Mouse (Mus musculus): ENCODE results near the gene Baz1a.
"Not testable (repeated sequence)": the region's sequence is repeated elsewhere in the genome, so short reads cannot be mapped to it uniquely, and the experiment has no call there.

Baz1a gene

DNA sequence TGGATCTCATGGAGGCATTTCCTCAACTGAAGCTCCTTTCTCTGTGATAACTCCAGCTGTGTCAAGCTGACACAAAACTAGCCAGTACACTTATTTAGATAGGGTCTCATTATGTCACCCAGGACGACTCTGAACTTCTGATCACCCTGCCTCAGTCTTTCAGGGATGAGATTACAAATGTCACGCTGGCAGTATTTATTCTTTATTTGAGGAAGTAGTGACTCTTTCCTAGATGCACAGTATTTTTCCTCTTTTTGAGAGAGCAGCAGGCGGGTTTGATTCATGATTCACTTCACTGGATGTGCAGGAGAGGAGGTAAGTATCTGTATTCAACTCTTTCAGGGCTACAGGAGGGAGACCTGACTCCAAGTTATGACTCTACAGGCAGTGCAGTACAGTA lies 45.1 kb downstream of the Baz1a start:
- DNase-seq: no peak

DNA sequence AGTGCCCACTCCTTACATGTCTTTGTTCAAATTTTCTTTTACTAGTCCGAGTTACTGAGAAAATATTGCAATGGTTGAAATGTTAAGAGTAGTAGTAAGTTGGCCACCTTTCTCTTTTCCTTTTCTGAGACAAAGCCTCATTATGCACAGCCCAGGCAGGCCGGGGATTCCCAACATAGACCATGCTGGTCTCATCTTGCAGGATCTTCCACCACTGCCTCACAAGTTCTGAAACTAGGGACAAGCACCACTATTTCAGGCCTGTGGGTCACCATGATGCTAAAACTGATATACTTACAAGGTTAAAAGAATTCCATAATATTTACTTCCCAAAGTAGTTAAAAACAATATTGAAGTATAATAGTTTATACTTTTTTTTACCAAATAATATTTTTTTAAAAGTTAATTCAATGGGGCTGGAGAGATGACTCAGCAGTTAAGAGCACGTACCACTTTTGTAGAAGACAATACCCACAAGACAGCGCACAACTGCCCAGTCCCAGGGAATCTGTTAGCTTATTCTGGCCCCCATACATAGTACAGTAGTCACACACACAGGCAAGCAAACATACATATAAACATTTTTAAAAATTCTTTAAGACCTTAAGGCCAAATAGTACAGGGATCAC lies 48.5 kb downstream of the Baz1a start:
- no peak for DNase-seq

DNA sequence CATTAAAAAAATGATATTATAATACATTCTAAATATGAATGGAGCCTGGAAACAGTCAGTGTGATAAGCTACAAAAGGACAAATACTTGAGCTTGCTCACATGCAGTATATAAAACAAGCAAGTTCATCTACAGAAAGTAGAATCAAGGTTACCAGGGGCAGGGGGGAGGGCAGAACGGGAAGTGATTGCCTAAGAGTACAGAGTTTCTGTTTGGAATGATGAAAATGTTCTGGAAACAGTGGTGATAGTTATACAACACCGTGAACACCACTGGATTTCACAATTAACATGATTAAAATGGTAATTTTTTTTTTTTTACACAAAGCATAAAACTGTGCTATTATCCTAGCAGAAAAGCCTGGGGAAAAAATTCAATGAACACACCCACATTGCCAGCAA lies 54.6 kb downstream of the Baz1a start:
- DNase-seq: peak; percentile 83

DNA sequence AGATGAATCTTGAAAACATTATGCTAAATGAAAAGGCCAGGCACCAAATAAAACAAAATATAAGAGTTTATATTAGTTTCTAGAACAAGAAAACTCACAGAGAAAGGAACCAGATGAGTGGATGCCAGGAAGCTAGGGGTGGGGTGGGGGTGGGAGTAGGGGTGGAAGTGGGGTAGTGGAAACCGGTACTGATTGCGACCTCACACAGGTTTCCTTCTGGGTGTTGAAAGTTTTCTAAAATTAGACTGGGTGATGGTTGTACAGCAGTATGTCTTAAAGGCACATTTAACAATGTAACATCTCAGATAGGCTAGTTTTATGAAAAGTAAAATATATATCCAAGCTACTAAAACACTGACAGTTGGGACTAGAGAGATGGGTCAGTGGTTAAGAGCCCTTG lies 57.2 kb downstream of the Baz1a start:
- no peak for DNase-seq

DNA sequence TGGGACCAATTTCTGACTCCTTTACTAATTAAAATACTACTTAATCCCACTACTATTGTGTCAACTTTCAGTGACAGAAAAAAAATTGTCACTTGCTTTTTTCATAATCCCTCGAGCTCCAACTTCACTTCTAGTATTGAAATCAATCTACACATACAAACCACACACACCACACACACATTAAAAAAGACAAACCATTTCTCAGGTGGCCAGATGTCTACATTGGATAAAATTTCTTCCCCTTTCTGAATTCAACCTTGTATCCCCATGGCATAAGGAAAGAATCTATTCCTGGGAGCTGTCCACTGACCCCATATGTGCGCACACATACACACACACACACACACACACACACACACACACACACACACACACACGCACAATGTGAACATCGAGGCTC lies 57.7 kb downstream of the Baz1a start:
- DNase-seq: no peak

DNA sequence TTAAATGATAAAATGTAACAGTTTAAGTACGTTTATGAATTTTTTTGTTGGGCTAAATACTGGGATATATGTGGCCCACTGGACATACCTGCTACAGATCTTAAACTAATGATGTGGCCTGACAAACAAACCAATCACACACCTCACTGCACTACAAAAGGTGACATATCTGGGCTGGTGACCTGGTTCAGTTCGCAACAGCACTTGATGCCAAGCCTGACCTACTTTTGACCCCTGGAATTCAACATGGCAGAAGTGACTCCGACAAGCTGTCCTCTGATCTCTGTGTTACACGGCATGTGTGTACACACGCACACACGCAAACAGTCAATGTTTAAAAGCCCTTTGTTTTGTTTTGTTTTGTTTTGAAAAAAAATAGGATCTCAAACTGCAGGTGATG lies 68.0 kb downstream of the Baz1a start:
- no peak for DNase-seq

DNA sequence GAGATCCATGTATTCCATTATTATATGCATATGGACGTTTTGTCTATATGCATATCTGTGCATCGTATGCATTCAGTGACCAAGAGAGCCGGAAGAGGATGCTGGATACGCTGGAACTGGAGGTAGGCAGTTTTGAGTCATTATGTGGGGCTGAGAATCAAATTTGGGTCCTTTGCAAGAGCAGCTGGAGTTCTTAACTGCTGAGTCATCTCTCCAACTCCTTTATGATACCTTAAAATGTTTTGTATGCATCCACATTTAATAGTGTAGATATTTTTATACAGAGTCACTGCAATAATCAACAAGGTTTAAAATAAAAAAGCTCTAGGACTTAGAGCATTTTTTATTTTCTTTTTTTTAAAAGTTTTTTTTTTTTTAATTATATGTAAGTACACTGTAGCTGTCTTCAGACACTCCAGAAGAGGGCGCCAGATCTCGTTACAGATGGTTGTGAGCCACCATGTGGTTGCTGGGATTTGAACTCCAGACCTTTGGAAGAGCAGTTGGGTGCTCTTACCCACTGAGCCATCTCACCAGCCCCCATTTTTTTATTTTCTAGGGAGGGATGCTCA lies 71.5 kb downstream of the Baz1a start:
- DNase-seq: not testable (repeated sequence)

DNA sequence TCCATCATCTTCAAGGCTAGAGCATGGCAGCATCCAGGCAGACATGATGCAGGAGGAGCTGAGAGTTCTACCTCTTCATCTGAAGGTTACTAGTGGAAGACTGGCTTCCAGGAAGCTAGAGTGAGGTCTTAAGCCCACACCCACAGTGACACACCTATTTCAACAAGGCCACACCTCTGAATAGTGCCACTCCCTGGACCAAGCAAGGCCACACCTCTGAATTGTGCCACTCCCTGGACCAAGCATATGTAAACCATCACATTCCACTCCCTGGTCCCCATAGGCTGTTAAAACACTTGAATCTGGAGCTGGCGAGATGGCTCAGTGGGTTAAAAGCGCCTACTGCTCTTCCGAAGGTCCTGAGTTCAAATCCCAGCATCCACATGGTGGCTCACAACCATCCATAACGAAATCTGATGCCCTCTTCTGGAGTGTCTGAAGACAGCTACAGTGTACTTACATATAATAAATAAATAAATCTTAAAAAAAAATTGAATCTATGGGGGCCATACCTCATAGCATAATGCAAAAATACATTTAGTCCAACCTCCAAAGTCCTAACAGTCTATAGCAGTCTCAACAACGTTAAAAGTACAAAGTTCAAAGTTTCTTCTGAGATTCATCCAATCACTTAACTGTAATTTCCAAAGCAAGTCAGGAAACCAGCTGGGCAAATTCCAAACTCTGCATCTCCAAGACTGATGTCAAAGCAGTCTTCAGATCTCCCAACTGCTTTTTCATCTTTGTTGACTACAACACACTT lies 76.4 kb downstream of the Baz1a start:
- DNase-seq: not testable (repeated sequence)

DNA sequence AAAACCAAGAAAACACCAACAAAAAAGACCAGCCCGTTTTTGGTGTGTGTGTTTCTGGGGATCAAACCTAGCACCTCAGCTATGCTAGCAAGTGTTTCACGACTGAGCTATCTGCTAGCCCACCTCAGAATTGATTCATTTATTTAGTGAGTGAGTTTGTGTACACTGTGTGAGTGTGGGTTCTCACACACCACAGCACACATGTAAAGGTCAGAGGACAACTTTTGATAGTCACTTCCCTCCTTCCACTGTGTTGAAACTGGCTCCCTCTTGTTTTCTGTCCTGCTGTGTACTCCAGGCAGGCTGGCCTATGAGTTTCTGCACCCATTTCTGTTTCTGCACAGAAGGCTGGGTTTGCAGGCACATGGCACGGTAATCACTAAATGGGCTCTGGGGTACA lies 103.8 kb downstream of the Baz1a start:
- no peak for DNase-seq

DNA sequence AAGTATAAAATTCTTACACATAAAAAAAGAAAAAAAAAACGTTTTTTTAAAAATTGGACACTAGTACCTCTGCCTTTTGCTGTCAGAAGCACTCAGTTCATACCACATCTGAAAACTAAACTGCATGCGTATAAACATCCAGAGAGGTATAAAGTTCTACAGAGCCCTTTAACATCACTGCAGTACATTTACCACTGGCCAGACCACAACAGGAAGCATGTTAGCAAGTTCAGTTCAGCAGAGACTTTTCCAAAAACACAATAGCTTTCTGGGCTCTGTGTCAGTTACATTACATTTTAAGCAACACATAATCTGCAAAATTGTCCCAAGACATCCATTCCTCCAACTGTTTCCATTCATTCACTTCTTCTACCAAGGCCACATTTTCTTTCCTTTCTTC lies 121.6 kb downstream of the Baz1a start:
- DNase-seq: not testable (repeated sequence)

DNA sequence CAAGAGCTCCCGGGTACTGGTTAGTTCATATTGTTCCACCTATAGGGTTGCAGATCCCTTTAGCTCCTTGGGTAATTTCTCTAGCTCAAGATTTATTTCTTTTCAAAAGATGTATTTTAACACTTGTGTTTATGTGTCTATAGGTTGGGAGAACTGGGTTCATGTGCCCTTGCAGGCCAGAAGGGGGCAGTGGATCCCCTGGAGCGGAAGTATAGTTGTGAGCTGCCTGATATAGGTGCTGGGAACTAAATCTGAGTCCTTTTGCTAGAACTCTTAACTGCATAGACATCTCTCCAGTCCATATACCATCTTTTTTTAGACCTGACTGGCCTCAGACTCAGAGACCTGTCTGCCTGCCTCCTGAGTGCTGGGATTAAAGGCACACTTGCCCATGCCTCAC lies 123.7 kb downstream of the Baz1a start:
- peak; percentile 50 for DNase-seq

DNA sequence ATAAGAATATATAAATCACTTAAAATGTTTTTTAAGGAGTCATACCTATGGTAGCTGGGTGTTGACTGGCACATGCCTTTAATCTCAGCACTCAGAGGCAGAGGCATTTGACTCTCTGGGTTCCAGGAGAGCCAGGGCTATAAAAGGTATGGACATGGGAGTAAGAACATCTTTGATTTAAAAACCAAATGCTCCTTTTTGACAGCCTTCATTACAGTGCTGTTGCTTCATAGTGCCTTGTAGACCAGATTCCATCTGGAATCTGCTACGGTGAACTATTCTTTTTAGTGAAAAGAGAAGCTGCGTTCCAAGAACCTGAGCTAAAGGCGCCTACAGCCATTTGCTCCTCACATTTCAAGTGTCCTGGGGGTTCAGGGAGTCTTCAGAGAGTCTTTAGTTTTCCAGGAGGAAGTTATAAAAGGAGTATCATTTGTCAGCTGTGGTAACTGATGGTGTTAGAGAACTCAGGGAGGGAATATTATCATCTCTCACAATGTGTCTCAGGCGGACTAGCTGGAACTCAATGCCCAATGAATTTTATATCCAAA lies 126.5 kb downstream of the Baz1a start:
- peak; percentile 74 for DNase-seq

DNA sequence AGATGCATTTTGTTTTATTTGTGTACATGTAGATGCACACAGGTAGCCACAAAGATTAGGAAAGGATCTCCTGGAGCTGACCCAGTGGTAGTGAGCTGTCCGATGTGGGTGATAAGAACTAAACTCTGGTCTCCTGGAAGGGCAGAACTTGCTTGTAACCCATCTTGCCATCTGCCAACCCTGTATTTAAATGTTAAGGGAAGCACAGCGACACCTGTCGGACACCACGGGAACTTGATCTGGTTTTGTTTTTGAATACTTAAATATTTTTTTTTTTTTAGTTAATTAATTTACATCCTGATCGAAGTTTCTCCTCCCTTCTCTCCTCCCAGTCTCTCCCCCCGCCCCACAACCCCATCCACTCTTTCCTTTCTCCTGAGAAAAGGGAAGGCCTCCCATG lies 134.5 kb downstream of the Baz1a start:
- DNase-seq: peak; percentile 91

DNA sequence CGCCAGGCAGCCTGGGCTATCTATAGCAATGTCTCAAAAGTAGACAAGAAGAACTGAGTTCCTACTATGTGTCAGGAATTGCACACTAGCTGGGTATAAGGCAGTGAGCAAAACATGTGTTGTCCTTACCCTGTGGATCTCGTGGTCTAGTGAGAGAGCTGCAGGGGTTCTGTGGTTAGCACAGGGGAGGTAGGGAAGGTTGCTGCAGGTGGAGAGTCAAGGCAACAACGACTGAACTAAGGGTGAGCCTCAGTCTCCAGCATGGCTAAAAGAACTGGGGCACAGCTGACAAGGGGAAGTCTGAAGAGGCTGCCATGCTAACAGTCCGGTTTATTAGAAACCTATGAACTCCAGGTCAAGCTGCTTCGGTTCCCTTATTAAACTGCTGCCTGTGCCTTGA lies 134.9 kb downstream of the Baz1a start:
- DNase-seq: no peak

DNA sequence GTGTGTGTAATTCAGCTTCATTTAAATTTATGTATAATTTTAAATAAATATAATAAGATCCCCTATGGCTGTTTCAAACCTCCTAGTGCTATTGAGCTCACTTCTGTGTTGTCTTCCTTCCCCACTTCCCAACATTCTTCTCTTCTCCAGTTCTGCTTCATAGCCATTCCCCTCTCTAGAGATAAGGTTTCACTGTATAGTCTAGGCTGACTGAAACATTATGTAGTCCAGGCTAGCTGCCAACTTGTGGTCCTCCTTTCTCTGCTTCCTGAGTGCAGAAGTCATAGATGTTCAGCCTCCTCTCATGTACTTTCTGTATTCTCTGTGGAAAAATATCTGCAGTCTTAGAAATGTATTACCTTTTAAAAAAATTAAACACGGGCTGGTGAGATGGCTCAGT lies 136.3 kb downstream of the Baz1a start:
- peak; percentile 27 for DNase-seq

DNA sequence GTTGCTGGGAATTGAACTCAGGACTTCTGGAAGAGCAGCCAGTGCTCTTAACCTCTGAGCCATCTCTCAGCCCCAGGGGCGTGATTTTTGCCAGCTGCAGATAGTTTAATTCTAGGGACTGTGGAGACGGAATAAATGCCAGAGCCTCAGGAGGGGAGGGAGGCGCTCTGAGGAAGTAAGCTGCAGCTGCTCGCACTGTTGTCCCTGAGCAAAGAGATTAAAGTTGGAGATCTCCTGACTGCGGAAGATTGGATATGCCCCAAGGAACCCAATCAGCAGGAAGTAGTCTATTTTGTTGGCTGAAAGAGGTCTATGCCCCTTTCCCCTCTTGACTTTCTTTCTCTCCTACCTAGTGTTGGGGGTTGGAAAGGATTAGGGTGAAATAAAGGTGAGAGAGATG lies 137.3 kb downstream of the Baz1a start:
- DNase-seq: peak; percentile 64

DNA sequence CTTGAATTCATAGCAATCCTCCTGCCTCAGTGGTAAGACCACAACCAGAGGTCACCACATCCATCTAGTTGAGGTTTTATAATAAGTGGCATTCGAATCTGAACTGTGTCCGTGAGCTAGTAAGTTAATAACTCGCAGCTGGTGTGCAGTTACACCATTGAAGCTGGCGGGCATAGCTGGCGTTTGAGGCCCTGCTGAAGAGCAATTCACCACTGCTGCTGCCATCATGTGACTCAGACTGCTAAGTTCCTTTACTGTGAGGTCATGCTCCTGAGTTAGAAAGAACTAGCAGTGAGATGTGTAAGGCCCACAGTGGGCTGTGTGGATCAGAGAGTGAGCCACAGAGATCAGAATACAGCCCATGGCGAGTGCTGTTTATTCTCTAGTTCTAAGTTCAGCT lies 139.4 kb downstream of the Baz1a start:
- peak; percentile 93 for DNase-seq

DNA sequence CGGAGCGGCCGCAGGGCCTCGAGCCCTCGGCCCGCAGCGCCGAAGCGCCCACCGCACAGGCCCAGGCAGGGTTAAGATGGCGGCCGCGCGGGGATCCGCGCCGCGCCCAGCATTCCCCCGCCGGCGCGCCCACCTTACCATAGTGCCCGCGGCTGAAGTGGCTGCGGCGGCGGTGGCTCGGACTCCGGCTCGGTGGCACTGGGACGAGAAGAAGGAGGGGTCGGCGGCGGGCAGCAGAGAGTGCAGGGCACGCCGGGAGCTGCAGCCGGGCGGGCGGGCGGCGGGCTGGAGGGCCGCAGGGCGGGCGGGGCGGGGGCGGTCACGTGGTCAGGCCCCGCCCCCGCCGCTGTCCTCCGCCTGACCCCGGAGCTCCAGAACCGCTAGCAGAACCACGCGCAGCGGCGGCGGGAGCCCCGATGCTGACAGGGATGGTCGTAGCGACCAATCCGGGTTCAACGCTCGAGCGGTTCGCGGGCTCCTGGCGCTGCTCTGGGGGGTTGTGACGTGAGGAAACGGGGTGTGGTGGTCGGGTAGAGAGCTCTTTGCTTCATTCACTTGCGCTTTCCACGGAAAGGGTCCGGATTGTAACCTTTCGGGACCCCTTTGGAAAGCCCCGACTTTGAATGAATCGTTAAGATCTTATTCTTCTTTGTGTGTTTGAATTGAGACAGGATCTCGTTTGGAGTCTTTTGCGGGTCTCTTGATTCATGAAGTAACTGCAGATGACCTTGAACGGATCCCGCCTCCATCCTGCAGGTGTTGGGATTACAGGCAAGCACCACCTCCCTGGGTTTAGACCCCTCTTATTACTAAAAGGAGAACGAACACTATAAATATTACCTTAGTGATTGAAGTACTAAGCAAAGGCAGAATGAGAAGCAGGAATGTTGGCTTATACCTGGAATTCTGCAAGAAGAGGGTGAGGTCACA lies 151.3 kb downstream of the Baz1a start, which contains the start of gene Cfl2:
TSS of gene Cfl2 (minus strand) at position 272 of the 930 bp plus-strand sequence.
- peak; percentile 99 for DNase-seq

DNA sequence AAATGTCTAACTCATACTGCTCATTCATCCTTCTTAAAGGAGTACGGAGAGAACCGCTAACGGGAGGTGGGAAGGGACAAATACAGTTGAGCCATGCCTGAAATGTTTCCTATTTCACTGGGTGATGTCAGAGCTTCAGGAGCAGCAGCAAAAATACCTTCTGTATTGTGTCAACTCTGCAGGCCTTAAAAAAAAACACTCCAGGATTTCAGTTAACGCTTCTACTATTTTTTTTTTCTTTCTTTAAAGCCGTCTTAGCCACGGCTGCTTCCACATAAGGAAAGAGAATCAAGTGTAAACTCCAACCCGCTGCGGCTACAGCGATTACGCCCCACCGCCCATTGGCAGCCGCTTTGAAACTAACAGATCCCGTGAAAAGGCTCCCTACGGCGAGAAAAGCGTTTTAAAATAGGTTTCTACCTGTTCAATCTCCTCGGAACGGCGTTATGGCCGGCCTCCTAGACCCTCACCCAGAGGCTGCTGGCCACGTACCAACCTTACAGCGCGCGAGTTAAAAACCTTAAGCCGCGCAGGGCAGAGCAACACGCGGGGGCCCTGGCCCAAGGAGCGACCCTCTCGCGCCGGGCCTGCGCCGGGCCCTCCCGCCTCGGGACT lies 152.1 kb downstream of the Baz1a start:
- DNase-seq: peak; percentile 93

DNA sequence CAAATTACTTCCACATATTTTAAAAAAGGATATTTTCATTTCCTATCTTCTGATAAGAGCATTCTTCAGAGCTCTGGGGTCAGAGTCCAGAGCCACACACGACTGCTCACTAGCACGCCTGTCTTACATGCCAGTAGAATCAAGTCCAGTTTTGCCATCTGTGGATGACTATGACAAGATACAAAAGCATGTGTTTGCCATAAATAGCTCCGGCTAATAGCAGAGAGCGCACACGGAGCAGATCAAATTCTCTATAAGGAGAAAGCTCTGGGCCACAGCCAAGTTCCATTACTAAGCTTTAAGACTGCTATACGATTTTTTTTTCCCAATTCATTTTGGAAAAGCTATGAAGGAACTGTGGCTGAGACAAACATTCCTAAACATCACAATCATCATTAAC lies 154.6 kb downstream of the Baz1a start:
- peak; percentile 82 for DNase-seq

DNA sequence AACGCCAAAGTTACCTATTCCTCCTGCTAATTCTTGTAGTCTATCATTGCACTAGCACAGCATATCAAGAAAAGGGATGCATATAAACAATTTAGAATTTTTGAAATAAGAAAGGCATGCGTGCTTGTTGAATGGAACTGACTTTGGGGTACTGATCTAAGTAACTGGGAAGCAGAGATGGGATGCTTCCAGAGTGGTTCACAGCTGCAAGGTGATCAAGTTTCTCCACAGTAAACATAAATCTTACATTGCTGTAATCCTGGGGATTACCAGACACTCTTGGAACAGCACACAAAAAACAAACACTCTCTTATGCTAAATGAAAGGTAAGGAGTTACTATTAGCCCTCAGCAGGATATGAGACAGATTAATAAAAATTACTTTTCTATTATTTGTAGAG lies 163.6 kb downstream of the Baz1a start:
- no peak for DNase-seq

DNA sequence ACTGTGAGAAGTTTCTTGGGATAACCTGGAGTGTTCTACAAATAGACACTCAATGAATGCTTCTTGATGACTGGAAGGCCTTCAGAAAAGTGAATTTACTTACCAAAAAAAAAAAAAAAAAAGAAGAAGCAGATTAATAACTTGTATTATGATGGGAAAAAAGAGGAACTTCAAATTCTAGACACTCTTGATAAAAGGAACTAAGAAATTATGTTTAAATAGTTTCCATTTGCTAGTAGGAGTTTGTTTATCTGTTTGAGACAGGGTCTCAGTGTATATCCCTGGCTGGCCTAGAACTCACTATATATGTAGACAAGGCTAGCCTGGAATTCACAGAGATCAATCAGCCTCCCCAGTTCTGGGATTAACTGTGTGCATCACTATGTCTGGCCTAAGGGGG lies 169.7 kb downstream of the Baz1a start:
- DNase-seq: peak; percentile 16

Measured in heart, adult 11 months (tissue).